28 mouse cellular contexts compared by ENCODE assay signal in the genomic region with DNA sequence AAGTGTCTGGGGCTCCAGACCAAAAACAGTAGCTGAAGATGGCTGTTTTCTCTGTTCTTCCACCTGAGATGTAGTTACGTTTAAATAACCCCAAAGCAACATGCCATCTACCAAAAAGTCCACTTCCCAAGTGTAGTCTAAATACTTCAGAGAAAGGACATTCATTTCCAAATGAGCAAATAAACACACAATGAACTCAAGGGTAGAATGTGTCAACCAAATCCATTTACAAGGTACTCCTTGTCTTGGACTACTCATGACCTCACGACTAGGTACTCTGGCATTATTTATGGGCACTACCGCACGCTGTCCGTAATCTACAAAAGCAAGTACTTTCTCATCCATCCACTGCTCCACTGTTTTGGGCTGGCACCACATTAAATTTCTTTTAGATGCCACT.
"Had no signal": no experiment of that assay in that cellular context is flagged by ENCODE, and none has a peak within 500 bp of the region (broad histone marks: within the 10 kb centered on the region; RNA-seq: fewer than 3 reads in every experiment).

No protein-coding gene starts in this region.

- H3K27ac ChIP-seq: left cerebral cortex, adult 2 months; limb, embryonic 10.5 days; limb, embryonic 12.5 days; limb, embryonic 13.5 days; limb, embryonic 15.5 days; liver, embryonic 12.5 days; liver, embryonic 13.5 days; liver, embryonic 14.5 days; liver, embryonic 15.5 days; lung, embryonic 15.5 days; macrophage; midbrain, embryonic 10.5 days; midbrain, embryonic 12.5 days; midbrain, embryonic 13.5 days; midbrain, embryonic 15.5 days; neural tube, embryonic 12.5 days had no signal

- H3K9me3 ChIP-seq: limb, embryonic 10.5 days; limb, embryonic 12.5 days; limb, embryonic 13.5 days; limb, embryonic 15.5 days; liver, embryonic 12.5 days; liver, embryonic 13.5 days; liver, embryonic 15.5 days; lung, embryonic 15.5 days; midbrain, embryonic 10.5 days; midbrain, embryonic 12.5 days; midbrain, embryonic 13.5 days; midbrain, embryonic 15.5 days; neural tube, embryonic 12.5 days had no signal

- H3K4me3 ChIP-seq: left cerebral cortex, adult 2 months; limb, embryonic 10.5 days; limb, embryonic 12.5 days; limb, embryonic 13.5 days; limb, embryonic 15.5 days; liver, embryonic 12.5 days; liver, embryonic 13.5 days; liver, embryonic 15.5 days; lung, embryonic 15.5 days; megakaryocyte, embryonic 14.5 days; midbrain, embryonic 10.5 days; midbrain, embryonic 12.5 days; midbrain, embryonic 13.5 days; midbrain, embryonic 15.5 days; myocyte; neural tube, embryonic 12.5 days had no signal

- DNase-seq: layer of hippocampus, postnatal 36 days; left cerebral cortex, postnatal 4 days; liver; liver, embryonic 13.5 days; liver, postnatal 0 days; lung, postnatal 10 days; midbrain, embryonic 14.5 days had no signal

- H3K27me3 ChIP-seq: limb, embryonic 12.5 days; limb, embryonic 13.5 days; limb, embryonic 15.5 days; liver, embryonic 12.5 days; liver, embryonic 13.5 days; liver, embryonic 15.5 days; lung, embryonic 15.5 days; megakaryocyte, embryonic 14.5 days; midbrain, embryonic 12.5 days; midbrain, embryonic 13.5 days; midbrain, embryonic 15.5 days; neural tube, embryonic 12.5 days had no signal

- ATAC-seq: liver, embryonic 12.5 days; liver, postnatal 0 days; midbrain, embryonic 13.5 days; midbrain, embryonic 15.5 days; midbrain, embryonic 16.5 days had no signal

- H3K4me1 ChIP-seq: limb, embryonic 10.5 days; limb, embryonic 12.5 days; limb, embryonic 13.5 days; limb, embryonic 15.5 days; liver, embryonic 12.5 days; liver, embryonic 13.5 days; liver, embryonic 15.5 days; lung, embryonic 15.5 days; megakaryocyte, embryonic 14.5 days; midbrain, embryonic 10.5 days; midbrain, embryonic 12.5 days; midbrain, embryonic 13.5 days; midbrain, embryonic 15.5 days; neural tube, embryonic 12.5 days had no signal

- H3K9ac ChIP-seq: limb, embryonic 12.5 days; limb, embryonic 13.5 days; limb, embryonic 15.5 days; liver, embryonic 12.5 days; liver, embryonic 13.5 days; liver, embryonic 14.5 days; liver, embryonic 15.5 days; liver, postnatal 0 days; lung, embryonic 14.5 days; lung, embryonic 15.5 days; midbrain, embryonic 12.5 days; midbrain, embryonic 13.5 days; midbrain, embryonic 15.5 days; neural tube, embryonic 12.5 days had no signal

- H3K4me2 ChIP-seq: limb, embryonic 12.5 days; limb, embryonic 13.5 days; limb, embryonic 15.5 days; liver, embryonic 11.5 days; liver, embryonic 12.5 days; liver, embryonic 13.5 days; liver, embryonic 15.5 days; lung, embryonic 14.5 days; lung, embryonic 15.5 days; midbrain, embryonic 11.5 days; midbrain, embryonic 12.5 days; midbrain, embryonic 13.5 days; midbrain, embryonic 15.5 days; neural tube, embryonic 12.5 days had no signal

- H3K36me3 ChIP-seq: limb, embryonic 10.5 days; limb, embryonic 12.5 days; limb, embryonic 13.5 days; limb, embryonic 15.5 days; liver, embryonic 12.5 days; liver, embryonic 13.5 days; liver, embryonic 15.5 days; lung, embryonic 15.5 days; midbrain, embryonic 10.5 days; midbrain, embryonic 12.5 days; midbrain, embryonic 13.5 days; midbrain, embryonic 15.5 days; neural tube, embryonic 12.5 days had no signal
